Comparison of ENCODE assay signal across 12 mouse cellular contexts in genomic region chr11:86841261-86841660, GRCm38 (mm10). TPM values are rescaled to one million over a fixed set of nuclear protein-coding genes. Genes with fewer than 3 reads are reported as not detected.
DNase-seq lines count a peak whose midpoint lies in the region; ATAC-seq and TF ChIP-seq lines count a peak whose summit lies in the region.
"Had no signal": no experiment of that assay in that cellular context is flagged by ENCODE, and none has a peak within 500 bp of the region (broad histone marks: within the 10 kb centered on the region; RNA-seq: fewer than 3 reads in every experiment).

No protein-coding gene starts in this region.

- no peak overlapping the region for H3K9ac ChIP-seq in forebrain, embryonic 16.5 days (replicated peaks; ENCODE audit: low read depth, low read length)
- no peak overlapping the region for H3K9ac ChIP-seq in kidney, embryonic 15.5 days
- H3K9ac ChIP-seq: limb, embryonic 12.5 days had no signal

- peaks cover 24% of the 10 kb centered on the region for H3K4me1 ChIP-seq in forebrain, embryonic 10.5 days
- H3K4me1 ChIP-seq in forebrain, embryonic 16.5 days (replicated peaks; ENCODE audit: control insufficient read depth, insufficient read depth, low read length): peaks cover 15% of the 10 kb centered on the region
- H3K4me1 ChIP-seq in kidney, embryonic 15.5 days: peaks cover 32% of the 10 kb centered on the region
- peaks cover 14% of the 10 kb centered on the region for H3K4me1 ChIP-seq in spleen, adult 2 months (ENCODE audit: control insufficient read depth, insufficient read depth, insufficient read length)

- no peak for TF ChIP-seq POLR2A in spleen, adult 2 months (IDR thresholded peaks at IDR 0.05; ENCODE audit: low read depth, low read length)

- H3K4me3 ChIP-seq in forebrain, embryonic 10.5 days: no peak overlapping the region
- H3K4me3 ChIP-seq in forebrain, embryonic 16.5 days (replicated peaks; ENCODE audit: low read length): no peak overlapping the region
- no peak overlapping the region for H3K4me3 ChIP-seq in kidney, embryonic 15.5 days (replicated peaks)
- H3K4me3 ChIP-seq in spleen, adult 2 months (ENCODE audit: extremely low read depth, insufficient read depth, insufficient read length): no peak overlapping the region
- H3K4me3 ChIP-seq: limb, embryonic 12.5 days had no signal

- no peak overlapping the region for H3K4me2 ChIP-seq in forebrain, embryonic 16.5 days (ENCODE audit: low read length)
- H3K4me2 ChIP-seq in kidney, embryonic 15.5 days: no peak overlapping the region
- H3K4me2 ChIP-seq: limb, embryonic 12.5 days had no signal

- 91% methylated on average over 8 of the region's 8 CpGs for WGBS in forebrain, embryonic 10.5 days
- 81% methylated on average over 8 of the region's 8 CpGs for WGBS in forebrain, embryonic 16.5 days
- WGBS in kidney, embryonic 15.5 days: 71% methylated on average over 8 of the region's 8 CpGs
- 47% methylated on average over 8 of the region's 8 CpGs for WGBS in spleen, adult 2 months

- H3K9me3 ChIP-seq in forebrain, embryonic 10.5 days: no peaks in the 10 kb centered on the region; the same call in 1 of the 2 replicates
- no peaks in the 10 kb centered on the region for H3K9me3 ChIP-seq in forebrain, embryonic 16.5 days (ENCODE audit: control insufficient read depth, low read length)
- H3K9me3 ChIP-seq in kidney, embryonic 15.5 days (replicated peaks): no peaks in the 10 kb centered on the region
- H3K9me3 ChIP-seq: limb, embryonic 12.5 days had no signal

- 0 out of 2 replicates have a peak overlapping the region, but pooled peaks have one; percentile 74 for H3K27ac ChIP-seq in forebrain, embryonic 10.5 days
- H3K27ac ChIP-seq in forebrain, embryonic 16.5 days (ENCODE audit: low read length): no peak overlapping the region
- peak overlapping the region; percentile 85 for H3K27ac ChIP-seq in kidney, embryonic 15.5 days
- 0 out of 2 replicates have a peak overlapping the region, but pooled peaks have one; percentile 10 for H3K27ac ChIP-seq in spleen, adult 2 months (ENCODE audit: insufficient read depth, low read length)
- H3K27ac ChIP-seq: macrophage had no signal

- no peak for DNase-seq in forebrain, embryonic 10.5 days (ENCODE audit: extremely low spot score, low spot score)
- no peak for DNase-seq in kidney, postnatal 25 days
- DNase-seq in spleen, adult 2 months (ENCODE audit: low read depth in 1 of 2, low spot score in 2 of 2): no peak
- DNase-seq in spleen, postnatal 4 days (ENCODE audit: low spot score in 2 of 2): no peak
- no peak for DNase-seq in adrenal gland, postnatal 14 days
- no peak for DNase-seq in adrenal gland, postnatal 4 days (ENCODE audit: low spot score in 2 of 2)
- DNase-seq: cerebellum, adult 9-11 months; thymus, postnatal 36 days had no signal

- ATAC-seq in forebrain, embryonic 16.5 days: no peak
- ATAC-seq in kidney, embryonic 15.5 days (replicated peaks; ENCODE audit: low FRiP score): no peak

- no peaks in the 10 kb centered on the region for H3K27me3 ChIP-seq in forebrain, embryonic 10.5 days (ENCODE audit: poor library complexity, severe bottlenecking)
- H3K27me3 ChIP-seq in forebrain, embryonic 16.5 days (replicated peaks; ENCODE audit: control insufficient read depth, insufficient read depth, low read length): no peaks in the 10 kb centered on the region
- H3K27me3 ChIP-seq in kidney, embryonic 15.5 days: no peaks in the 10 kb centered on the region
- no peaks in the 10 kb centered on the region for H3K27me3 ChIP-seq in spleen, adult 2 months (ENCODE audit: control insufficient read depth, insufficient read depth, low read length)
- H3K27me3 ChIP-seq: limb, embryonic 12.5 days had no signal

- no peaks in the 10 kb centered on the region for H3K36me3 ChIP-seq in forebrain, embryonic 10.5 days (replicated peaks)
- H3K36me3 ChIP-seq in forebrain, embryonic 16.5 days (ENCODE audit: control insufficient read depth, insufficient read depth): no peaks in the 10 kb centered on the region
- H3K36me3 ChIP-seq in kidney, embryonic 15.5 days: no peaks in the 10 kb centered on the region
- H3K36me3 ChIP-seq in spleen, adult 2 months (ENCODE audit: control insufficient read depth, insufficient read depth, low read length): no peaks in the 10 kb centered on the region
- H3K36me3 ChIP-seq: limb, embryonic 12.5 days had no signal

- no peak for TF ChIP-seq CTCF in spleen, adult 2 months (IDR thresholded peaks at IDR 0.05; ENCODE audit: extremely low read depth, insufficient read depth, insufficient read length, insufficient replicate concordance)

RNA-seq across cellular contexts. Expression of gene Dhx40, which starts 33.7 kb away (rescaled TPM):
- polyA plus RNA-seq in forebrain, embryonic 10.5 days (2016; fragmentation: Nextera tagmentation; extraction: Ambion mirVana): 39.7 and 41.6 TPM in 2 replicates
- polyA plus RNA-seq in forebrain, embryonic 16.5 days (2015; fragmentation: Nextera tagmentation; extraction: Ambion mirVana): 30.5 and 35.1 TPM in 2 replicates
- 33.4 and 37.5 TPM in 2 replicates for polyA plus RNA-seq in kidney, embryonic 15.5 days (2015; fragmentation: Nextera tagmentation; extraction: Ambion mirVana)
- polyA plus RNA-seq in spleen, adult 2 months (2012; rRNA removed): 2.1 and 2.4 TPM in 2 replicates
- total RNA-seq in adrenal gland, postnatal 14 days (2021): 28.9 and 32.7 TPM in 2 replicates
- total RNA-seq in adrenal gland, postnatal 4 days (2021): 10 to 100 TPM; 40.1 to 41.1 TPM
